Mouse (Mus musculus) kidney, postnatal 4 days (tissue): Measurements from ENCODE around the gene Adipor1.

Source experiments
- DNase-seq, 2 experiments: peaks; one replicate each; pipeline ENCODE4 v3.0.0; 2021; ENCODE audit warnings: mixed read lengths in 2 of 2

Gene Adipor1

DNA sequence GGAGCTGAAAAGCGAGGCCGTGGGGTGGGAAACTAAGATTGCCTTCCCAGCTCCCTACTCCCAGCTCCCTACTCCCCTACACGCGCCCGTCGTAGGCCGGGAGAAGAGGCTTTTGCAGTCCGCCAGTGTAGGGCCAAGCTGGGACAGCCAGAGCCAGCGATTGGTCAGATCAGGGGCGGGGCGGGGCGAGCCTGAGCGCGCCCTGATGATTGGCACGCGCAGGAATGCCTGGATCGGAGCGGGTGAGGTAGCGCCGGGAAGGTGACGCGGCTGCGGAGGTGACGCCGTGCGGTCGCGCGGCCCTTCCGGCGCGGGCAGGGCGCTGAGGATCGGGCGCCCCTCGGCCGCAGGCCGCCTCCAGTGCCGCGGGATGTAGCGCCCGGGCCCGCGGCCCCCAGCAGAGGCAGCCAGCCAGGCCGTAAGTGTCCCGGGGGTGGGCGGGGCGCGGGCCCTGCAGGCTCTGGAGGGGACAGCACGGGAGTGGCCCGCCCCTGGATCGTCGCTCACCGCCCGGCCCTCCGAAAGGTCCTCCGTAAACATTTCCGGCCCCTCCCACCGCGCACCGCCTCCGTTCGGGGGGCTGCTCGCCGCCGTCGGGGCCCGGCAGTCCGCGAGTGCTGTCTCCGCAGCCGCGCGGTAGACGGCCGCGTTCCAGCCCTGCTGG is at the start of gene Adipor1:
Adipor1 (plus strand) TSS at position 211 of the 664 bp plus-strand sequence.
- DNase-seq = peak; percentile 98 to 99

DNA sequence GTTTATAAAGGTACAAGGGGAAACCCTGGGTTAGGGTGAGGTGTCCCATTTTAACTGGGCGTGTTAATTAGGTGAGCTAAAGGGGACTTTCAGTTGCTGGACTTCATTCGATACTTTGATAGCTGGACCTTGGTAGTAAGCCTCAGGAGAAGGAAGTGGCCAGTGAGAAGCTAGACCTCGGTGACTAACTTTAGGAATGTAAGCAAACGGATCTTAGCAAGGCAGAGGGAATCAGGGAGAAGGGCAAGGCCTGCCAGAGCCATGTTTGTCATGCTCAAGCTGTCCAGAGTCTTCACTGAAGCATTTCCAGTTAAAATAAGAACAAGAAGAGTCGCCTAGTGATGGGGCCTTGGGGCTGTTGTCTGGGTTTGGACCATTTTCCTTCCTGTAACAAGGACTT is 49.7 kb upstream of the Adipor1 start:
- no peak for DNase-seq

DNA sequence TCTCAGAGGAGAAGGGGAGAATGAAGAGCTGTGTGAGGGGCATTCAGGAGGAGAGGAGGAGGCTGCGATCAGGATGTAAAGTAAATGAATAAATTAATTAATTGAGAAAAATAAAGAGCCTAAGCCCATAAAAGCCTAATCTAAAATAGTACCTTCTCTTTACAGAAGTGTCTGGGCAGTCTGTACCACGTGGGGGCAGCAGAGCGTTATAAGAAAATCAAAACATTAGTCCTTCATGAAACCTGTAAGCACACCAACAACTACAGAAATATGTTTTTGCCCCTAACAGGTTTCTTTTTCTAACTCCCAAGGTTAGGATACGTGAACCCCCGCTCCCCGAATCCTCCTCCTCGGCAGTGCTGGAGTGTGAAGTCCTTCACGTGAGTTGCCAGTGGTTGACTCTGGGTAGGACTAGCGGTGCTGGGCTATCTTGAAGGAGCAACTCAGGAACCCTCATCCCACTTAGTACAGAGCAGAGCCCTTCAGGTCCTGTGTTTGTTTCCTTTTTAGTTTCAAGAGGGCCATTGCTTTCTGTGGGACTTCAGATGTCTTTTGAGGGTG is 46.3 kb upstream of the Adipor1 start:
- DNase-seq = peak; percentile 84 to 85

DNA sequence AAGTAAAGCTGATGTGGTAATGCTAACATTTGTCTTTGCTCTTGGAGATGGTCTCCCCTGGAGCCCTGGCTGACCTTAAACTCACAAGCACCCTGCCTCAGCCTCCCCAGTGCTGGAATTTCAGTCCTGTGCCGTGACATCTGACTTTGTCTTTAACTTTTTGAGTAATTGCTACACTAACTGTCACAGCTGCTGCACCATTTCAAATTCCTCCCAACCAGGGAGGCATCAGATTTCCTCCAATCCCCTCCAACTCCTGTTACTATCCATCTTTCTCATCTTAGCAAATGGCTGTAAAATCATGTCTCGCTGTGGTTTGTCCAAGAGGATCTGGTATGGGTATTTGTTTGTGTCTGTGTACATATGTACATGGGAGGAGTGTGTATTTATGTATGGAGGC is 41.1 kb upstream of the Adipor1 start:
- DNase-seq = no peak

DNA sequence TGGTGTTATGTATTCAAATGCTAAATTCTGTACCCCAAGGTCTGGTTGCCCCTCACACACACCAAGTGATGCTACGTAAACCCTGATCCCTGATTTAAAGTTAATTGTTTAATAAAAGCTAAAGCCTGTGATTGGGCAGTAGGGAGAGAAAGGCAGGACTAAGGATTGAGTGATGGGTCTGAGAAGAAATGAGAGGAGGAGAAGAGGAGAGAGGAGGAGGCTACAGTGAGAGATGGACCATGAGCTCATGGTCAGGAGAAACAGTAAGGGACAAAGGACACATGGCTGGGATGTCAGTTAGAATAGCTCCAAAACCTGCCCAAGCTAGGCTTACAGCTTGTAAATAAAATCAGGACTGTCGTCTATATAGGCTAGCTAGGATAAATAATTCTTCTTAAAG is 34.1 kb upstream of the Adipor1 start:
- no peak for DNase-seq

DNA sequence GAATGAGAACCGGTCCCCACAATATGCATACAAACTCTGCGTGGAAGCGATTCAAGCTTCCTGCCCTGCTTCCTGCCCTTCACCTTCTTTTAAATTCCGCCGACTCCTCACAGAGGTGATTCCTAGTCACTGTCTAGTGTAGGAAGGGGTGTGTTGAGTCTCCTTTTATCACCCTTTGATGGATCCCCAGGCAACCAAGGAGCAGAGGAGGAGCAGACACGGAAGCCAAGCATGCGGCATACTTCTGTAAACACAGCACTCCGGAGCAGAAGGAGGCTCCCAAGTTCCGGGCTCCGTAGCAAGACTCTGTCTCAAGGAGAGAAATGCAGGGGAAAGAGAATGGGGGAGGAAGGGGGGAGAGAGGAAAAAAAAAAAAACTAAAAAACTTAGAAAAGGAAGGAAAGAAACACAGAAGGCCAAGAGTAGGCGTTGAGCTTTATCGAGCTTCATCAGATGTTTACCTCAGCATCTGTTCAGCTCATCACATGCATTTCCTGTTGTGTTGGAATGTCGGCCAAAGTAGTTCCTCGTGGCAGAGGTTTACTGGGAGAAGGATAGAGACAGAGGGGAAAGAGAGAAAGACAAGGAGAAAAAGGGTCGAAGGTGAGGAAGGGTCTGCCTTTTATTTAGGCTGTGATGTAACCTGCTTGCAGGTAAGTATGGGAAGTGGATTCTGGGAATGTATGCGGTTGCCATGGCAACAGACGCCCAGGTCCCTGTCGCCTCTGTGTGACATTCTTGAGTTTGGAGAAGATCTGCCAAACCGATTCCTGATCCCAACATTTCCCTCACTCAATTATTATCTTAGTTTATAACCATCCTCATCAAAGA is 33.2 kb upstream of the Adipor1 start:
- peak; percentile 17 to 31 for DNase-seq

DNA sequence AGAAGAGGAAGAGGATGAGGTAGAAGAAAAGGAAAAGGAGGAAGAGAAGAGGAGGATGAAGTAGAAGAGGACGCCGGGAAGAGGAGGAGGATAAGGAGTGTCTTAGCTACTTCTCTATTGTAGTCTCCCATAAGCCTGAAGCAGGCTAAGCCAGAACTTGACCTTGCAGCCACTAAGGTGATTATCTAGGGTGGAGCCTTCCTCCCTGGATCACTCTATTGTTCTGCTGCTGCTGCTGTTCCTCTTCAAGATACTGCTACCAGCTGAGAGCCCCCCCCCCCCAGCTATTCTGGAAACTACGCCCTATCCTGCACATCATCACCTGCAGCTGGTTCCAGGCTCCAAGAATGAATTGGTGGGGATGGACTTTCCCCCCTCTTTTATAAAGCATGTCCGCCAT is 30.6 kb upstream of the Adipor1 start:
- DNase-seq = no peak

DNA sequence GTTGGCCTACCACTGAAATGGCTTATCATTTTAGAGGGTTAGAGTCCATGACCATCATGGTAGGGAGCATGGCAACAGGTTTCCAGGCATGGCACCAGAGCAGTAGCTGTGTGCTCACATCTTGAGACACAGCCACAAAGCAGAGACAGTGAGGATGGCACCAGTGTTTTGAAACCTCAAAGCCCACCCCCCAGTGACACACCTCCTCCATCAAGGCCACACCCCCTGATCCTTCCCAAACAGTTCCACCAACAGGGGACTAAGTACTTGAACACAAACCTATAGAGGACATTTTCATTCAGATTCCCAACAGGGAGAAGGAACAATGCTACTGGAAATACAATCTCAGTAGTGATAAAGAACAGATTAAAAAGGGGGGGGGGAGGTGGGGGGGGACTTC is 30.0 kb upstream of the Adipor1 start:
- DNase-seq = no peak

DNA sequence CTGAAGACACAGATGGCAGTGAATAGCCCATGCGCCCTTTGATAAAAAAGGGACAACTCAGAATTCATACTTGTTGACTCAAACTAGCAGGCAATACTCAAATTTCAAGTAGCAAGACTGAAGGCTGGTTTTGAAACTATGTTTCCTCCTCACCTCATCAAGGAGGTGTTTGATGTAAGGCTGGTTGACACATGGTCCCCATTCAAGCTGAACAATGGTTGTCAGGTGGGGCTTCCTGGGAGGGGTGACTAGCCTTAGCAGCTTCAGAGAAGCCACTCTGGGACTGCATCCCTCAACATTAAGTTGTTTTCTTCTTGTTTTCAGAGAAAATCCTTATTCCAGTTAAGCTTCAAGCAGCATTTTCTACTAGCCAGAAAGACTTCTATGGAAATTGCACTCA is 29.5 kb upstream of the Adipor1 start, which contains the start of gene 4933406M09Rik:
4933406M09Rik (plus strand) TSS at position 275 of the 400 bp plus-strand sequence.
- DNase-seq = no peak

DNA sequence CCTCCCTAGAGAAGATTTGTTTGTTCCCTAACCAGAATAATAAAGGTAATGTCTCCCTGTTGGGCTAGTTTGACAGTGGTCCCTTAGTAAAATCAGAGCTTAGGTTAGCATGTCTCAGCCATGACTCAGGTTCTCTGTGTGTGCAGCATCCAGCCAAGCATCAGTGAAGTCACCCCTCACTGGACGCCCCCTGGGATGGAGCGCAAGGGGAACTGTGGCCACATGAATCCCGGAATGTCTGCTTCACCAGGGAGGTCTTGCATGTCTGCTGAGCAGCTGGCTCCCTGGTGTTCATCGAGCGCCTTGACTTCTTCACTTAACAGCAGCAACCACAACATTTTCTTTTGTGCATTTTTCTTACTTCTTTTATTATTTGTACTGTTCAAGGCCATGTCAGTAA is 21.4 kb upstream of the Adipor1 start:
- no peak for DNase-seq

DNA sequence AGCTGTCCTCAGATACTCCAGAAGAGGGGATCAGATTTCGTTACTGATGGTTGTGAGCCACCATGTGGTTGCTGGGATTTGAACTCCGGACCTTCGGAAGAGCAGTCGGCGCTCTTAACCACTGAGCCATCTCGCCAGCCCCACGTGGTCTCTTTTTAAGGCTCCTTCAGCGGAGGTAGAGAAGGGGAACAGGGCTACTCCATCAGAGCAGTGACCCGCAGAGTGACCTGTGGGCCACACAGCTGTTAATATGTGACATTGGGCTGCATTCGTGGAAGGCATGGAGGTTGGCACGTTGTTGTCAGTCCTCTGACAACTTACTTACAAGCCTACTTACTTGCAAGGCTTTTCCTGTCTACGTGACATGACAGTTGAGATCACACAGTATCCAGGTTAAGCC is 17.0 kb upstream of the Adipor1 start:
- no peak for DNase-seq

DNA sequence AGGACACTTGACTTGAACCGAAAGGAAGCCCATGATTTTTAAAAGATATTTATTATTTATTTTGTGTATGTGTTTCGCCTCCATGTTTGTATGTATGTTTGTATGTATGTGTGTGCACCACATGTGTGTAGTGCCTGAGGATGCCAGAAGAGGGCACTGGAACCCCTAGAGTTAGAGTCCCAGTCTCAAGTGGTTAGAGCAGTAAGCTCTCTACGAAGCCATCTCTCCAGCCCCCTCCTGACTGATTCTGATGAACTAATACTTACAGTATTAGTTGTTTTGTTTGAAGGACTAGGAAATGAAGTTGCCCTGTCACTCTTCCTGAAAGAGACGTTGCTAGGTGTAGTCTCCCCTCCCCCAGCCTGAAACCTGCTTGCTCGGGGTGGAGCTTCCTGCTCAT is 15.4 kb upstream of the Adipor1 start:
- peak; percentile 28 to 40 for DNase-seq

DNA sequence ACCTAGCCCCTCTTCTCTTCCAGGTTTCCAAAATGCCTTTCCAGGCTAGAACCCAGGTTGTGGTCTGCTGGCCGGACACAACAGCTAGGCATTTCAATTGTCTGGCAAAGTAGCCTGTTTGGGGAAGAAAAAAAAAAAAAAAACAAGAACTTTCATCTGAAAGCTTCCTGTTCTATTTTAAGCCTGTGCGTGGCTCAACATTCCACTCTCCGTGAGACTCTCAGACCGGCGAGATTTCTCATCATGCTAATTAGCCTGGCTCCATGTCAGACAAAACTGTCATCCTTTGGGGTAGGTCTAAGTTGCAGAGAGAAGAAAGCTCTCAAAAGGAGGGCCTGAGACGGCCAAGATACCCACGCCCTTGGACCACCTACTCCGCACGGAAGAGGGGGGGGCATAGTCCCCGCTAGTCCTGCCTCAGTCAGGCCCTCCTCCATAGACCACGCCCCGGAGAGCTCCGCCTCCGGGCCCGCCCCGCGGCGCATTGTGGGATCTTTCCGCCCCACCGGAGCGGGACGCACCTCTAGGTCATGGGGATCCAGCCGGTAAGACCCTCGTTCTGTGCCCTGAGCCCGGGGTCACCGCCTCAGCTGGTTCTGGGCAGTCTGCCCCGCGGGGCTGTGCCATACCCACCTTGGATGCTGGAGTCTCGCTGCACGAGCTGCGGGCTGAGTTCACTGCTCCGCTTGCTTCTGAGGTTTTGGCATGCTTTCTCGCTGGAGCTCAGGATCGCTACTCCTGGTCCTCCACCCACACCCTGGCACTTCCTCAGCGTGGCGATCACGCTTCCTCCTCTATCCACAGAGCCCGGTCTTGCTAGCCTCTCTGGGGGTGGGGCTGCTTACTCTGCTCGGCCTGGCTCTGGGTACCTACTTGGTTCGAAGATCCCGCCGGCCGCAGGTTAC is 9.4 kb upstream of the Adipor1 start, which contains the start of gene Cyb5r1:
Cyb5r1 (plus strand) TSS at position 51 of the 905 bp plus-strand sequence.
- peak; percentile 85 to 90 for DNase-seq

DNA sequence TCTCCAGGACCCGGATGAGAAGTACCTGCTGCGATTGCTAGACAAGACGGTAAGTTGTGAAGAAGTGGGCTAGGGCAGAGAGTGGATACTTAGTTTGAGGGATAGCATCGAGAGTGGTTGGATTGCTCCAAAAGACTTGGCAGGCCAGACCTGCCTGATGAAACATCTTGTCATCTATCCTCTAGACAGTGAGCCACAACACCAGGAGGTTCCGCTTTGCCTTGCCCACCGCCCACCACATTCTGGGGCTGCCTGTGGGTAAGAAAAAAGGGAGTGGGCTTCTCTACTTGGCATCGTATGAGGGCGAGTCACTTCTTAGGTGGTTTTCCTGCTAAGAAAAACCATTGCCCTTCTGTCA is 8.8 kb upstream of the Adipor1 start:
- DNase-seq = no peak

DNA sequence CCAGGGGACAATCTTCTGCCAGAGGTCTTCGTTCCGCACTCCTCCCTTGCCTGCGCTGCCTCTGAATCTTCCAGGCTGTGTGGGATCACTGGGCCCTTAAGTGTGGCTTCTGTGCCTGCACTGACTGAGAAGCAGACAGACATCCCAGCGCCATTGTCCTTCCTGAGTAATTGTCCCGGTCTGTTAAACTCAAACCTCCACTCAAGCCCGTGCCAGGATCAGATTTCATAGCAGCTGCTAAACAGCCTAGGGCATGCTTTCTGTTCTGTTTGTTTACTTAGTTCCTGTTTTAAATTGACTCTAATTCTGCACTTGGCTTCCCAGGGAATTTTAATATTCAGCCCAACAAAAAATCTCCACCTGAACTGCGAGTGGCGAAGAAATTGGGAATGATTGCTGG is 7.1 kb upstream of the Adipor1 start:
- DNase-seq = peak; percentile 46 to 58

DNA sequence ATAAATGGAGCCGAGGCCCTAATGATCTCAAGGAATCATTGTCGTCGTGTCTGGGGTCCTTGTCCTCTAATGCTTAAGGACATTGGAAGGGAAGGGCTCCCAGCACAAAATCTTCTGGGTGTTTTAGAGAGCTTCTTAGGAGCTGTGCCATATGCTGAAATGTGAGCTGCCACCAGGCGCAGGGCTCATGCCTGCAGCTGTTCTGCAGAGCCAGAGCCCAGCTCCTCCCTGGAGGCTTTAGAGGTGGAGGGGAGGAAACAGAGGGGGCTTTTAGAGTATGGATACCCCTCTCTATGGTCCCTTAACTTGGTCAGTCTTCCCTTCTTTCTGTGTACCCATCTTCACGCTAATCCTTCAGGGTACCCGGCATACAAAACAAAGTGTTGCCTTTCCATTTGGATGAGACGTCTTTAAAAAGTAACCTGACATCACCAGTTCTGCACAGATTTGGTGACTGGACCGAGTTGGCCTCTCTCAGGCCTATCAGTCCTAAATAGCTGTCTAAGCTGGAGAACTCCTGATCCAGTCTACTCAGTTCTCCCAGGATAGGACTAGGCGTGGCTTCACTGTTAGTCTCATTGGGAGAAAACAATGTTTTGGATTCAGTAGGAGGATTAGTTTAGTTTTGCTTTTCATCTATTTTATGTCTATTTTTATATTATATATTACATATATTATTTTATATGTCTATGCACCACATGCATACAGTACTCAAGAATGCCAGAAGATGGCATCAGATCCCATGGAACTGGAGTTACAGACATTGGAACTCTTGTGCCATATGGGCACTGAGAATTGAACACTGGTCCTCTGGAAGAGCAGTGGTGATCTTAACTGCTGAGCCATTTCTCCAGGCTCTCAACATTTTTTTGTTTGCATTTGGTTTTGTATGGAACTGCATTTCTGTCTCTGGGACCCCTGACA is 3.2 kb upstream of the Adipor1 start:
- DNase-seq = no peak

DNA sequence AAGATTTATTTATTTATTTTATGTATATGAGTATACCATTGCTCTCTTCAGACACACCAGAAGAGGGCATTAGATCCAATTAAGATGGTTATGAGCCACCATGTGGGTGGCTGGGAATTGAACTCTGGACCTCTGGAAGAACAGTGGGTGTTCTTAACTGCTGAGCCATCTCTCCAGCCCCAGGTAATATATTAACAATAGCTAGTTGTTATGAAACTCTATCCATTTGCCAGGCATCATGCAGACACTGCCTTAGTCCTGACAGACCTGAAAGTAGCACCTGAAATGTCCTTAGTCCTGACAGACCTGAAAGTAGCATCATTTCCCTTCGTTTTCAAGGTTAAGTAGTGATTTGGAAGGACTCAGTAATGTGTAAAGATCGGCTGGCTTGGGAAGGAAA is 1.1 kb upstream of the Adipor1 start:
- DNase-seq = no peak

DNA sequence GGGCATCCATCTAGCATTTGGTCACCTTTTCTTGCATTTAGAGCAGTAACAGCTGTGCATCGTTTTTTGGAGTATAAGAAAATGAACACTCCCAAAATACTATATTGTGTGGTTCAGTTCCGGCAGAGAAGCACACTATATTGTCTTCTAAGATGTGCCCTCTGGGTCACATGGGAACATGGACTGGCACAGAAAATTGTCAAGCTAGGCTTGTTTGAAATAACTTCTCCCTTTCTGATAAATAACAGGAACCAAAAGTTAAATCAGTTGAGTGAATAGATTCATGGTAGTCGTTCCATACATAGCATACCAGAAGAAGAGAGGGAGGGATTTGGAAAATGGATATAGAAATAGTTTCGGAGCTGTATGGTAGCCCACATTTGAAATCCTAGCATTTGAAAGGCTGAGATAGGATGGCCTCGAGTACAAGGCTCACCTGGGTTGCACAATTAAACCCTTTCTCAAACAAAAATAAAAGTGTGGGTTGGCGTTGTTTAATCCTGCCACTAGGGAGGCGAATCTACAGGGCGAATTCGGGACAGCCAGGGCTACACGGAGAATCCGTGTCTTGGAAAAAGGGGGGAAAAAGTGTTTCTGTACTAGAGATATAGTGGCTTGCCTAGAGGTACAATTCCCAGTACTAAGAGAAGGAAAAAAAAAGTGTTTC is 544 bp upstream of the Adipor1 start:
- DNase-seq = no peak

DNA sequence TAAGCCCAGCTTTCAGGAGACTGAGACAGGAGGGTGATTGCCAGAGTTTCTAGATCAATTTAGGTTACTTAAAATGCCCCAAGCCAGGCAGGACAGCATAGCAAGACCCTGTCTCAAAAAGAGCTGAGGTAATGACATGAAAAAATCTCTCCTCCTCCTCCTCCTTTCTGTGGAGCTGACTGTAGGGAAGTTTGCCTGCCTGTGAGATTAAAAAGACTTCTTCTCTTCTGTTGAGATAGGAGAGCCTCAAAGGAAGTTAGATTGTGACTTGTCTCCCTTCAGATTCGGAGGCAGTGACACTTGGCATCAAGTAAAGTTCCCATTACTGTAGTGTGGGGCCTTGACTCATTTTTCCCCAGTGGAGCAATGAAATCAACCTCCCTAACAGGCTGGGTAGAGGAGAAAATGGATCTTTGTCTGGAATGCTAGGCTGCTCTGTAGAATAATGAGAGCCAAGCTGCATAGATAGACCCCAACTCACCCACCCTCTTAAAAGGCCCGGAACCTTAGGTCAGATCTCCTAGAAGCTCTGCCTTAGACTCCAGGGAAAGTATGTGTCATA is 3.3 kb downstream of the Adipor1 start:
- no peak for DNase-seq

DNA sequence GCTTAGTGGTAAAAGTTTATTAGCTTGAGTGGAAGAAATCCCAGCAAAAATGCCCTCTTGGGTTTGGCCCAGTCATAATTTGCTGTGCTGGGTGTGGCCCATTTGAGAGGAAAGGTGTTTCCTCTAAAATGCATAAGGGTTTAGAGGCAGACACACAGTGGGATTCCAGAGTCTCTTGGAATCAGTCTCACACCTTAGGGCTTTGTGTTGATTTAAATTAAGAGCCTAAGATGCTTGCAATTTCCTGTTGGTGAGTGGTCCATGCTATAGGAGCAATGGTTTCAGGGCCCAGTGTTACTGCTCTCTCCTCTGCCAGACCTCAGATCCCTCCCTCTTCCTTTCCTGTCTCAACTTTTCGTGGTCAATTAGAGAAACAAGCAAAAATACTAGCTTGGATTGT is 4.0 kb downstream of the Adipor1 start:
- no peak for DNase-seq
